Mouse (Mus musculus) kidney, embryonic 16.5 days (tissue): ENCODE measurements around the gene Fcna. TPM values are rescaled to one million over a fixed set of nuclear protein-coding genes. Genes with fewer than 3 reads are reported as not detected.

ENCODE experiments used
- ATAC-seq: fragments of 200-750 bp; cut with Nextera tagmentation; 2 replicates; pipeline ENCODE4 v1.8.0; 2017; ENCODE audit warnings: moderate TSS enrichment; ENCODE audit not compliant: low FRiP score, low TSS enrichment
- H3K27ac ChIP-seq: fragments of 300-500 bp; sonication (generic); 2 replicates; pipeline ENCODE4 v1.5.1; 2014; ENCODE audit warnings: low read length
- H3K27me3 ChIP-seq: fragments of 300-500 bp; sonication (generic); 2 replicates; pipeline ENCODE4 v1.6.1; 2014; ENCODE audit warnings: low read length, control low read depth, mixed read lengths; ENCODE audit not compliant: insufficient read depth
- H3K36me3 ChIP-seq: fragments of 300-500 bp; sonication (generic); 2 replicates; pipeline ENCODE4 v1.6.1; 2014; ENCODE audit warnings: low read length, control low read depth, mixed read lengths; ENCODE audit not compliant: insufficient read depth
- H3K4me1 ChIP-seq: fragments of 300-500 bp; sonication (generic); 2 replicates; pipeline ENCODE4 v1.6.1; 2014; ENCODE audit warnings: low read length, control low read depth, mixed read lengths; ENCODE audit not compliant: insufficient read depth
- H3K4me2 ChIP-seq: fragments of 300-500 bp; sonication (generic); replicated peaks from 2 replicates; pipeline ENCODE4 v1.6.1; 2014; ENCODE audit warnings: low read depth, low read length
- H3K4me3 ChIP-seq: fragments of 300-500 bp; sonication (generic); 2 replicates; pipeline ENCODE4 v1.5.1; 2014; ENCODE audit warnings: mild to moderate bottlenecking, low read length
- H3K9ac ChIP-seq: fragments of 300-500 bp; sonication (generic); replicated peaks from 2 replicates; pipeline ENCODE4 v1.6.1; 2014; ENCODE audit warnings: low read length
- H3K9me3 ChIP-seq: fragments of 300-500 bp; sonication (generic); 2 replicates; pipeline ENCODE4 v1.6.1; 2016; ENCODE audit warnings: low read length, control low read depth
- WGBS: fragments of 180-500 bp; shearing (Covaris S2); extraction: QIAGEN DNeasy Blood & Tissue Kit; methylation state at CpG from one replicate; pipeline ENCODE4 v1.1.7; 2014; 5-methylcytosine and 5-hydroxymethylcytosine counted together
- polyA plus RNA-seq: library from polyadenylated mRNA; unstranded; fragments of >200 nt; fragmentation: Nextera tagmentation; extraction: Ambion mirVana; gene quantifications from 2 replicates; pipeline ENCODE4 v1.2.1, GENCODE M21; 2015

The Fcna gene
- polyA plus RNA-seq, 1 experiment from 2014 or later: 3.2 TPM

DNA sequence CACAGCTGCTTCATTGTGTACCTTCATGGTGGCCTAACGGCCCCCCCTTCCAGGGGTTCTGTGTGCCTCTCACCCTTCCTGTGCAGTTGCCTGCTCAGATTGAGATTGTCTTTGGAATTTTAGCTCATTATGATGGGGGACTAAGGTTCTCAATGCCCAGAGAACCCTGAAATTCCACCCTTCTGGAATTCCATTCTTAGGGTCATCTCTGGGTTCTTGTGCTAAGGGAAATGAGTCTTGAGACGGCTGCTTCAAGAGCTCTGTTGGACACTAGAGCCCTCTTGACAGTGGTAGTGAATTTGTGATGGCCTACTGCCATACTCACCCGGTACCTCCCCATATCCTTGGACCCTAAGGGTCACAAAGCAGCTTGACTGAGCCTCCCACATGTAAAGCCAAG, 10.3 kb downstream of the Fcna start, which contains the start of gene Ccdc183:
Gene Ccdc183, minus strand, starts transcription at position 101 of the 400 bp plus-strand sequence.
- Histone ChIP-seq H3K4me2 (0 out of 2 replicates have a peak within 1 kb of the TSS, but pooled peaks have one; percentile 50), H3K36me3 (no peaks in the 10 kb centered on the region), H3K4me1 (peaks cover 12% of the 10 kb centered on the region), H3K4me3 (peak within 1 kb of the TSS; percentile 27; the same call in 1 of the 2 replicates), H3K9ac (no peak within 1 kb of the TSS), H3K27me3 (peaks cover 36% of the 10 kb centered on the region), H3K27ac (no peak within 1 kb of the TSS), H3K9me3 (no peaks in the 10 kb centered on the region)
- 82% methylated on average over 3 of the region's 3 CpGs for WGBS
- no peak for ATAC-seq

GRCm38 (mm10) chr2:25616398-25616797, 11.4 kb downstream of the Fcna start:
- Histone ChIP-seq H3K27me3 (peaks cover 36% of the 10 kb centered on the region), H3K9ac (peak overlapping the region; percentile 46), H3K27ac (no peak overlapping the region), H3K4me2 (peak overlapping the region; percentile 50), H3K4me1 (peaks cover 12% of the 10 kb centered on the region), H3K36me3 (no peaks in the 10 kb centered on the region), H3K9me3 (no peaks in the 10 kb centered on the region), H3K4me3 (peak overlapping the region; percentile 27)
- ATAC-seq: no peak; the same call in 1 of the 2 replicates
- 8% methylated on average over 22 of the region's 22 CpGs for WGBS

GRCm38 (mm10) chr2:25608671-25609070, 19.2 kb downstream of the Fcna start:
- H3K4me1 ChIP-seq: peaks cover 19% of the 10 kb centered on the region
- peak overlapping the region; percentile 75 for H3K4me2 ChIP-seq
- no peak overlapping the region for H3K27ac ChIP-seq
- no peaks in the 10 kb centered on the region for H3K27me3 ChIP-seq
- peaks cover 6% of the 10 kb centered on the region; the same call in 1 of the 2 replicates for H3K36me3 ChIP-seq
- H3K9me3 ChIP-seq: no peaks in the 10 kb centered on the region
- peak overlapping the region; percentile 100 for H3K4me3 ChIP-seq
- H3K9ac ChIP-seq: peak overlapping the region; percentile 90
- WGBS: 63% methylated on average over 10 of the region's 10 CpGs
- peak; percentile 3; the same call in 1 of the 2 replicates for ATAC-seq

DNA sequence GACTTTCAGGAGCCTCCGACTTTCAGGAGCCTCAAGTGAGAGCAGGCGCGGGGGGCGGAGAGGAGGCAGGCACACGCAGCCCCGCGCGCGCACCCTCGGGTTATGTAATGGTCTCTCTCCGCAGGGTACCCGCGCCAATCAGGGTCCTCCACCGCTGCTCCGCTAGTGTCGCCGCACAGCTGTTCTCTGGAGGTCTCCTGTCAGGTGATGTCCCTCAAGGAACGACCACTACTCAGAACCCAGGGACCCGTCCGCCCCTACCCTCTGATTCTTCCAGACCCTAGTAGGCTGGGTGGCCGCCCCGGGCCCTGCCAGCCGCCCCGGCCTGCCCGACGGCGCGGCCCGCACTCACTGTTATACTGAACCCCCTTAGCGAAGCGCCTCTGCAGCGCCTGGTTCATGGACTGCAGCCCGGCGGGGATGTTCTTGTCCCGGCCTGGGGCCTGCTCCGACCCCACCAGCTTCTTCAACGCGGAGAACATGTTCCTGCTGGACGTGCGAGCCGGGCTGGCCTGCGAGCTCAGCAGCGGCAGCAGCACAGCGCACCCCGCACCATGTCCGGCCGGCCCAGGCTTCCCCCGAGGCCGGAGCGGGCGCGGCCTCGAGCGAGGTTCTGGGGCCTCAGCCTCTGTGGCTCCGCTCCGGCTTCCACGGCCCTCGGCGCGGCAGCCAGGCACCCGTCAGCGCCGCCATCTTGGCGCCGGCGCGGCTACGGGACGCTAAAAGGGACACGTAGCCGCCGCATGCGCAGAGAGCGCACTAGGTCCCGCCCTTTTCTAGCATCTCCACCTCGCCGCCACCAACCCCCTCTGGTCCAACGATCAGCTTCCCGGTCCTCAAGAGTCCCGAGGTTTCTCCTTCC, 19.8 kb downstream of the Fcna start, which contains the start of gene Rabl6:
Gene Rabl6, minus strand, starts transcription at position 761 of the 862 bp plus-strand sequence.
- peaks cover 19% of the 10 kb centered on the region for H3K4me1 ChIP-seq
- no peaks in the 10 kb centered on the region for H3K27me3 ChIP-seq
- no peaks in the 10 kb centered on the region for H3K9me3 ChIP-seq
- H3K9ac ChIP-seq: peak within 1 kb of the TSS; percentile 90
- WGBS: under 1% methylated on average over 80 of the region's 80 CpGs
- H3K36me3 ChIP-seq: peaks cover 6% of the 10 kb centered on the region; the same call in 1 of the 2 replicates
- peak within 1 kb of the TSS; percentile 75 for H3K4me2 ChIP-seq
- H3K27ac ChIP-seq: peak within 1 kb of the TSS; percentile 95
- peak; percentile 91 for ATAC-seq
- peak within 1 kb of the TSS; percentile 100 for H3K4me3 ChIP-seq

DNA sequence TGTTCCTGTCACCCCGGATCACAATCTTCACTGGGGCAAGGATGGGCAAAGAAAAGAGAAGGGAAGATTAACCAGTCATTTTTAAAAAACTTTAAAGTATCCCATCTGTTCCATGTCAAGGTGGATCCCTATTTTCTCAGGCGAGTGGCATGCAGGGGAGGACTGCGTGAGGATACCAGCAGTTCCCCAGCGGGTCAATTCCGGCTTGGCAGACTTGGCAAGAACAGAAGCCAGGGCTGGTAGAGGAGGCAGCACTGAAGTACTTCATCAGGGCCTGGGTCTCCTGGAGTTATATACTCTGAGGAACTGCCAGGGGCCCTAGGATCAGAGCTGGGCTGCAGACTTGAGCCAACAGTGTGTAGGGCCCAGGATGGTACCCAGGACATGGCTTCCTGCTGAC, 25.3 kb downstream of the Fcna start:
- Histone ChIP-seq H3K4me2 (no peak overlapping the region), H3K9ac (no peak overlapping the region), H3K27me3 (no peaks in the 10 kb centered on the region), H3K4me1 (peaks cover 13% of the 10 kb centered on the region), H3K9me3 (no peaks in the 10 kb centered on the region), H3K27ac (no peak overlapping the region), H3K36me3 (peaks cover 49% of the 10 kb centered on the region), H3K4me3 (no peak overlapping the region)
- 94% methylated on average over 5 of the region's 5 CpGs for WGBS
- ATAC-seq: no peak

DNA sequence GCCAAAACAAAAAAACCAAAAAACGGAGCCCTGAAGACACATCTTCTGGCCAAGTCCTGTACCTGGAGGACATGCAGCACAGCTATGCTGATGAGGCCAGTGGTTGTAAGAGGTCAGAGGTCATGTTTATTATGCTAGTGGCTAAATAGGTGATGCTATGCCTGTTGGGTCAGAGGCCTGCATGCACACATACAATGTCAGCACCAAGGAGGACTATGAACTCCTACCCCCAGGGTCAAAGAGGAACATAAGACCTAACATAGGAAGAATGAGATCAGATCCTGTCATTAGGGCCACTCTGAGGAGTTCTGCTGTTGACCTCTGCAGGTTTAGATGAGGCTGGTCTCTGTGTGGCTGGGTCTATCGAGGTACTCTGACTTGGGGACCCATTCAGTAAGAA, 27.8 kb downstream of the Fcna start:
- Histone ChIP-seq H3K9me3 (no peaks in the 10 kb centered on the region), H3K4me1 (no peaks in the 10 kb centered on the region), H3K4me2 (no peak overlapping the region), H3K27ac (no peak overlapping the region), H3K9ac (no peak overlapping the region), H3K4me3 (no peak overlapping the region), H3K36me3 (peaks cover 73% of the 10 kb centered on the region), H3K27me3 (no peaks in the 10 kb centered on the region)
- ATAC-seq: no peak
- 91% methylated on average over 2 of the region's 2 CpGs for WGBS

GRCm38 (mm10) chr2:25598749-25599148, 29.1 kb downstream of the Fcna start:
- H3K9ac ChIP-seq: no peak overlapping the region
- no peak overlapping the region for H3K27ac ChIP-seq
- no peak overlapping the region for H3K4me3 ChIP-seq
- ATAC-seq: no peak
- H3K9me3 ChIP-seq: no peaks in the 10 kb centered on the region
- no peaks in the 10 kb centered on the region for H3K4me1 ChIP-seq
- no peak overlapping the region for H3K4me2 ChIP-seq
- H3K36me3 ChIP-seq: peaks cover 74% of the 10 kb centered on the region
- H3K27me3 ChIP-seq: no peaks in the 10 kb centered on the region
- 95% methylated on average over 1 of the region's 1 CpGs for WGBS

DNA sequence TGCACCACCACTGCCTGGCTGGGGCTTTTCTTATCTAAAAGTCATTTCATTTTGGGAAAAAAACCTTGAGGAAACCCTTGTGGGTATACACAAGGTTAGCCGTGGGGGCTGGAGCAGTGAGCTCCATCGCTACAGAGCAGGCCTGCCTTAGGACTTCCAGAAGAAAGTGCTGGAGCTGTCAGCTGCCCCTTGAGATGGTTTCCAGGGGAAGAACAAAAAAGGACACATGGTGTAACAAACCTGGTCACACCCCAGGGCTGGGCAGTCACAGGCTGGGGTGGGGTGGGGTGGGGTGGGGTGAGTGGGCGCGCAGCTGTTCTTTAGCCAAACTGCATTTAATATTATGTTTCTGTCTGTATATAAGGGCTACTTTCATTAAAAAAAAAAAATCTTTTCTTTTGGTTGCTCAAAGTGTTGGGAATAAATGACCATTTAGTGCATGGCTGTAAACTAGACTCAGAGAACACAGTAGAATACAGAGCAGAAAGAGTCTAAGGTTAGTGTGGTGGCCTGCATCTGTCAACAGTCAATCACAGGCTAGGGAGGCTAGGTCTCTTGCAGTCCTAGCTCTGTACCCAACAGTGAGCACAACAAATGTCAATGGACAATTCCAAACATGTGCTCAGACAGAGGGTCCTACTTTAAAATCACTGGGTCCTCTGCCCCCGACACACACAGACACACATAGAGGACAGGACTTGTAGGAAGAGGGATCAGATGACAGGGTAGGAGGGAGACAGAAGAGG, 30.9 kb downstream of the Fcna start:
- Histone ChIP-seq H3K27ac (no peak overlapping the region), H3K9me3 (no peaks in the 10 kb centered on the region), H3K36me3 (peaks cover 89% of the 10 kb centered on the region), H3K4me3 (no peak overlapping the region), H3K9ac (no peak overlapping the region), H3K4me2 (no peak overlapping the region), H3K27me3 (no peaks in the 10 kb centered on the region), H3K4me1 (no peaks in the 10 kb centered on the region)
- 94% methylated on average over 5 of the region's 5 CpGs for whole genome bisulfite sequencing
- ATAC-seq: no peak

- H3K9ac ChIP-seq: no peak overlapping the region
- H3K36me3 ChIP-seq: peaks cover 81% of the 10 kb centered on the region
- H3K4me3 ChIP-seq: no peak overlapping the region
- H3K27ac ChIP-seq: no peak overlapping the region
- no peaks in the 10 kb centered on the region for H3K9me3 ChIP-seq
- WGBS: 74% methylated on average over 2 of the region's 2 CpGs
- no peak overlapping the region for H3K4me2 ChIP-seq
- no peak for ATAC-seq
- no peaks in the 10 kb centered on the region for H3K27me3 ChIP-seq
- H3K4me1 ChIP-seq: no peaks in the 10 kb centered on the region
These were observed 36.0 kb downstream of the Fcna start for GRCm38 (mm10) chr2:25591863-25592262.
